Mouse (Mus musculus): Measurements from ENCODE around the gene Krtap22-2. TPM values are rescaled to one million over a fixed set of nuclear protein-coding genes. Genes with fewer than 3 reads are reported as not detected.
"Not testable (repeated sequence)": the region's sequence is repeated elsewhere in the genome, so short reads cannot be mapped to it uniquely, and the experiment has no call there.

The Krtap22-2 gene
- not detected in 2 replicates for polyA plus RNA-seq (2015; fragmentation: Nextera tagmentation; extraction: Ambion mirVana)

DNA sequence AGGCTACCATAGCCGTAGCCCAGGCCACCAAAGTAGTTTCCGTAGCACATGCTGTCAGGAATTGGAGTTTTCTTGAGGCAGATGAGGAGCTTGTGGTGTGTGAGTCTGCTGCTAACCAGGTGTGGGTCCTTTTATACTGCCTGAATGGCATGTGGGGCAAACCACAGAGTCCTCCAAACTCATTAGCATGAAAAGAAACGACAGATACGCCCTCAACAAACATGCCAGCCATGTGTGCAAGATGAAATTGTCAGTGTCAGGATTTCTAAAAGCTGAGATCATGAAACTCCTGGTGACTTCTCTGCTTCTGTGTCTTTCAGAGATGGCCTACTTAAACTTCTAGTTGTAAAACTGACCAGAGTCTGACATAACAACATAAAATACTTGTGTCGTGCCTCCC is at the start of gene Krtap22-2:
Gene Krtap22-2 (minus strand): TSS at position 101 of the 400 bp plus-strand sequence.
- no peak within 1 kb of the TSS for H3K9ac ChIP-seq (replicated peaks)
- no peak within 1 kb of the TSS for H3K4me3 ChIP-seq (ENCODE audit: low read depth, low read length)
- no peak within 1 kb of the TSS for H3K4me2 ChIP-seq (ENCODE audit: low read depth, low read length)
- H3K4me1 ChIP-seq (ENCODE audit: insufficient read depth), result no peaks in the 10 kb centered on the region
- no peak for ATAC-seq
- H3K27me3 ChIP-seq (ENCODE audit: insufficient read depth, low read length), result no peaks in the 10 kb centered on the region
- DNase-seq, result no peak
- no peaks in the 10 kb centered on the region; the same call in 1 of the 2 replicates for H3K9me3 ChIP-seq (ENCODE audit: low read length)
- WGBS (ENCODE audit: insufficient replicate concordance), result 74% methylated on average over 5 of the region's 5 CpGs
- no peaks in the 10 kb centered on the region for H3K36me3 ChIP-seq (replicated peaks; ENCODE audit: insufficient read depth, low read length)
- no peak within 1 kb of the TSS for H3K27ac ChIP-seq (ENCODE audit: low read depth)
- no peak for TF ChIP-seq EP300 (IDR thresholded peaks at IDR 0.05; ENCODE audit: low read depth)

GRCm38 (mm10) chr16:89047783-89048182 is 37.2 kb upstream of the Krtap22-2 start, which contains the start of gene Krtap6-5:
Gene Krtap6-5 (minus strand): TSS chr16:89047883.
- Histone ChIP-seq H3K4me3 (ENCODE audit: low read depth, low read length) (no peak within 1 kb of the TSS), H3K27me3 (ENCODE audit: insufficient read depth, low read length) (no peaks in the 10 kb centered on the region), H3K36me3 (replicated peaks; ENCODE audit: insufficient read depth, low read length) (no peaks in the 10 kb centered on the region), H3K27ac (ENCODE audit: low read depth) (no peak within 1 kb of the TSS), H3K9me3 (ENCODE audit: low read length) (no peaks in the 10 kb centered on the region), H3K4me2 (ENCODE audit: low read depth, low read length) (no peak within 1 kb of the TSS), H3K9ac (replicated peaks) (no peak within 1 kb of the TSS), H3K4me1 (ENCODE audit: insufficient read depth) (no peaks in the 10 kb centered on the region)
- ATAC-seq, result no peak
- no peak for DNase-seq
- TF ChIP-seq CTCF (IDR thresholded peaks at IDR 0.05; ENCODE audit: low read depth) (no peak), EP300 (IDR thresholded peaks at IDR 0.05; ENCODE audit: low read depth) (no peak)
- WGBS (ENCODE audit: insufficient replicate concordance), result 71% methylated on average over 3 of the region's 3 CpGs

GRCm38 (mm10) chr16:89041372-89041771 is 30.8 kb upstream of the Krtap22-2 start, which contains the start of gene Gm10228:
Gene Gm10228 (minus strand): TSS chr16:89041472.
- H3K36me3 ChIP-seq (replicated peaks; ENCODE audit: insufficient read depth, low read length); H3K27ac ChIP-seq (ENCODE audit: low read depth); DNase-seq; H3K27me3 ChIP-seq (ENCODE audit: insufficient read depth, low read length); H3K9me3 ChIP-seq (ENCODE audit: low read length); H3K4me2 ChIP-seq (ENCODE audit: low read depth, low read length); H3K4me1 ChIP-seq (ENCODE audit: insufficient read depth); H3K4me3 ChIP-seq (ENCODE audit: low read depth, low read length); ATAC-seq; H3K9ac ChIP-seq (replicated peaks): not testable (repeated sequence)
- WGBS (ENCODE audit: insufficient replicate concordance), result 78% methylated on average over 2 of the region's 4 CpGs

DNA sequence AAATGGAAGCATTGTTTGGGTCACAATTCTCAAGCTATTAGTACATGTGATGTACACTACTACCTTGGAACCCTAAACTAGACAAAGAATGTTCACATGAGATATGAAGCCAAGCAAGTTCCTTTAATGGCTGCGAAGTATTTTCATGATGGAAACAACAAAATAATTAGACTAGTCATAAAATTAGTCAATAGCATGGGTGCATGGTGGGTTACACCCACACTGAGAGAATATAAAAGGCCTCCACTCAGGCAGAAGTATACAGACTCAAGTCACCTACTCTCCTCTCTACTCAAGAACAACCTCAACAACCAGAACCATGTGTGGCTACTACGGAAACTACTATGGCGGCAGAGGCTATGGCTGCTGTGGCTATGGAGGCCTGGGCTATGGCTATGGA is 20.8 kb upstream of the Krtap22-2 start, which contains the start of gene Krtap6-1:
Gene Krtap6-1 (plus strand): TSS at position 301 of the 400 bp plus-strand sequence.
- not testable (repeated sequence) for H3K36me3 ChIP-seq (replicated peaks; ENCODE audit: insufficient read depth, low read length); H3K27ac ChIP-seq (ENCODE audit: low read depth); H3K4me1 ChIP-seq (ENCODE audit: insufficient read depth); H3K9me3 ChIP-seq (ENCODE audit: low read length); ATAC-seq; H3K27me3 ChIP-seq (ENCODE audit: insufficient read depth, low read length); H3K4me3 ChIP-seq (ENCODE audit: low read depth, low read length); DNase-seq; H3K4me2 ChIP-seq (ENCODE audit: low read depth, low read length); H3K9ac ChIP-seq (replicated peaks)
- 74% methylated on average over 3 of the region's 3 CpGs for WGBS (ENCODE audit: insufficient replicate concordance)

- not testable (repeated sequence) for ATAC-seq; H3K36me3 ChIP-seq (replicated peaks; ENCODE audit: insufficient read depth, low read length); H3K27me3 ChIP-seq (ENCODE audit: insufficient read depth, low read length); H3K4me2 ChIP-seq (ENCODE audit: low read depth, low read length); DNase-seq; H3K4me3 ChIP-seq (ENCODE audit: low read depth, low read length); H3K9me3 ChIP-seq (ENCODE audit: low read length); H3K9ac ChIP-seq (replicated peaks); H3K27ac ChIP-seq (ENCODE audit: low read depth); H3K4me1 ChIP-seq (ENCODE audit: insufficient read depth)
- 71% methylated on average over 1 of the region's 3 CpGs for WGBS (ENCODE audit: insufficient replicate concordance)
These were observed 4.4 kb upstream of the Krtap22-2 start, which contains the start of gene Gm10229 for GRCm38 (mm10) chr16:89014984-89015383. Gene Gm10229 (plus strand): TSS chr16:89015284.

- H3K27ac ChIP-seq (ENCODE audit: low read depth), result no peak overlapping the region
- no peaks in the 10 kb centered on the region for H3K36me3 ChIP-seq (replicated peaks; ENCODE audit: insufficient read depth, low read length)
- no peaks in the 10 kb centered on the region for H3K27me3 ChIP-seq (ENCODE audit: insufficient read depth, low read length)
- no peak overlapping the region for H3K4me2 ChIP-seq (ENCODE audit: low read depth, low read length)
- DNase-seq (no peak), ATAC-seq (no peak)
- no peaks in the 10 kb centered on the region for H3K9me3 ChIP-seq (ENCODE audit: low read length)
- no peak for TF ChIP-seq CTCF (IDR thresholded peaks at IDR 0.05; ENCODE audit: low read depth)
- no peak for TF ChIP-seq EP300 (IDR thresholded peaks at IDR 0.05; ENCODE audit: low read depth)
- no peak overlapping the region for H3K4me3 ChIP-seq (ENCODE audit: low read depth, low read length)
- H3K9ac ChIP-seq (replicated peaks), result no peak overlapping the region
- WGBS (ENCODE audit: insufficient replicate concordance), result 88% methylated on average over 3 of the region's 3 CpGs
- H3K4me1 ChIP-seq (ENCODE audit: insufficient read depth), result no peaks in the 10 kb centered on the region
These were observed 3.4 kb upstream of the Krtap22-2 start for GRCm38 (mm10) chr16:89013973-89014372.

GRCm38 (mm10) chr16:88962773-88963172 is 47.8 kb downstream of the Krtap22-2 start, which contains the start of gene Krtap16-3:
Gene Krtap16-3 (minus strand): TSS chr16:88962873.
- Histone ChIP-seq H3K9ac (replicated peaks) (no peak within 1 kb of the TSS), H3K27me3 (ENCODE audit: insufficient read depth, low read length) (no peaks in the 10 kb centered on the region), H3K4me2 (ENCODE audit: low read depth, low read length) (no peak within 1 kb of the TSS), H3K27ac (ENCODE audit: low read depth) (no peak within 1 kb of the TSS), H3K36me3 (replicated peaks; ENCODE audit: insufficient read depth, low read length) (no peaks in the 10 kb centered on the region), H3K9me3 (ENCODE audit: low read length) (no peaks in the 10 kb centered on the region), H3K4me3 (ENCODE audit: low read depth, low read length) (no peak within 1 kb of the TSS), H3K4me1 (ENCODE audit: insufficient read depth) (no peaks in the 10 kb centered on the region)
- WGBS (ENCODE audit: insufficient replicate concordance), result 75% methylated on average over 7 of the region's 7 CpGs
- TF ChIP-seq EP300 (IDR thresholded peaks at IDR 0.05; ENCODE audit: low read depth), result no peak
- TF ChIP-seq CTCF (IDR thresholded peaks at IDR 0.05; ENCODE audit: low read depth), result no peak
- no peak for ATAC-seq
- no peak for DNase-seq

Other genes starting within 250 kb of the Krtap22-2 start
- not detected in 2 replicates for gene 2310057N15Rik, start 236.6 kb downstream of the Krtap22-2 start, polyA plus RNA-seq (2015; fragmentation: Nextera tagmentation; extraction: Ambion mirVana)
- gene Gm5965, start 232.9 kb downstream of the Krtap22-2 start, polyA plus RNA-seq (2015; fragmentation: Nextera tagmentation; extraction: Ambion mirVana), result not detected in 2 replicates
- gene Gm20741, start 198.5 kb downstream of the Krtap22-2 start, polyA plus RNA-seq (2015; fragmentation: Nextera tagmentation; extraction: Ambion mirVana), result not detected in 2 replicates
- gene Krtap15, start 190.5 kb downstream of the Krtap22-2 start, polyA plus RNA-seq (2015; fragmentation: Nextera tagmentation; extraction: Ambion mirVana), result not detected in 2 replicates
- gene Krtap14, start 184.6 kb downstream of the Krtap22-2 start, polyA plus RNA-seq (2015; fragmentation: Nextera tagmentation; extraction: Ambion mirVana), result not detected in 2 replicates
- gene Krtap19-1, start 141.3 kb downstream of the Krtap22-2 start, polyA plus RNA-seq (2015; fragmentation: Nextera tagmentation; extraction: Ambion mirVana), result not detected in 2 replicates
- gene Krtap19-2, start 136.5 kb downstream of the Krtap22-2 start, polyA plus RNA-seq (2015; fragmentation: Nextera tagmentation; extraction: Ambion mirVana), result not detected in 2 replicates
- gene Krtap19-3, start 132.7 kb downstream of the Krtap22-2 start, polyA plus RNA-seq (2015; fragmentation: Nextera tagmentation; extraction: Ambion mirVana), result not detected in 2 replicates
- not detected in 2 replicates for gene Krtap19-4, start 125.7 kb downstream of the Krtap22-2 start, polyA plus RNA-seq (2015; fragmentation: Nextera tagmentation; extraction: Ambion mirVana)
- gene Krtap19-5, start 114.3 kb downstream of the Krtap22-2 start, polyA plus RNA-seq (2015; fragmentation: Nextera tagmentation; extraction: Ambion mirVana), result not detected in 2 replicates
- not detected in 2 replicates for gene Krtap19-9b, start 78.5 kb downstream of the Krtap22-2 start, polyA plus RNA-seq (2015; fragmentation: Nextera tagmentation; extraction: Ambion mirVana)
- gene Krtap16-3, start 47.9 kb downstream of the Krtap22-2 start, polyA plus RNA-seq (2015; fragmentation: Nextera tagmentation; extraction: Ambion mirVana), result not detected in 2 replicates
- gene Gm10229, start 4.5 kb upstream of the Krtap22-2 start, polyA plus RNA-seq (2015; fragmentation: Nextera tagmentation; extraction: Ambion mirVana), result not detected in 2 replicates
- gene Krtap6-1, start 20.9 kb upstream of the Krtap22-2 start, polyA plus RNA-seq (2015; fragmentation: Nextera tagmentation; extraction: Ambion mirVana), result not detected in 2 replicates
- gene Gm10228, start 30.7 kb upstream of the Krtap22-2 start, polyA plus RNA-seq (2015; fragmentation: Nextera tagmentation; extraction: Ambion mirVana), result not detected in 2 replicates
- gene Krtap6-5, start 37.1 kb upstream of the Krtap22-2 start, polyA plus RNA-seq (2015; fragmentation: Nextera tagmentation; extraction: Ambion mirVana), result not detected in 2 replicates
- gene 1110025L11Rik, start 53.2 kb upstream of the Krtap22-2 start, polyA plus RNA-seq (2015; fragmentation: Nextera tagmentation; extraction: Ambion mirVana), result not detected in 2 replicates
- gene Krtap6-3, start 73.3 kb upstream of the Krtap22-2 start, polyA plus RNA-seq (2015; fragmentation: Nextera tagmentation; extraction: Ambion mirVana), result not detected in 2 replicates
- not detected in 2 replicates for gene Gm6358, start 130.1 kb upstream of the Krtap22-2 start, polyA plus RNA-seq (2015; fragmentation: Nextera tagmentation; extraction: Ambion mirVana)
- not detected in 2 replicates for gene Gm10061, start 140.3 kb upstream of the Krtap22-2 start, polyA plus RNA-seq (2015; fragmentation: Nextera tagmentation; extraction: Ambion mirVana)
- gene Gm9789, start 147.2 kb upstream of the Krtap22-2 start, polyA plus RNA-seq (2015; fragmentation: Nextera tagmentation; extraction: Ambion mirVana), result not detected in 2 replicates
- not detected in 2 replicates for gene Gm7735, start 158.7 kb upstream of the Krtap22-2 start, polyA plus RNA-seq (2015; fragmentation: Nextera tagmentation; extraction: Ambion mirVana)
- gene 1110057P08Rik, start 164.0 kb upstream of the Krtap22-2 start, polyA plus RNA-seq (2015; fragmentation: Nextera tagmentation; extraction: Ambion mirVana), result not detected in 2 replicates
- not detected in 2 replicates for gene Krtap20-2, start 195.1 kb upstream of the Krtap22-2 start, polyA plus RNA-seq (2015; fragmentation: Nextera tagmentation; extraction: Ambion mirVana)

Data from liver, postnatal 0 days (tissue).